Mouse (Mus musculus): Measurements from ENCODE around the gene Palm2.

- TF ChIP-seq POLR2A (IDR thresholded peaks at IDR 0.05; ENCODE audit: low read depth, low read length) (no peak), CTCF (conservative IDR thresholded peaks at IDR 0.05; ENCODE audit: insufficient read depth, insufficient read length, low read depth, low read length) (no peak)
Measured at GRCm38 (mm10) chr4:57592751-57593150, 158.7 kb downstream of the Palm2 start.
